8 mouse cellular contexts compared by ENCODE assay signal in the genomic region with DNA sequence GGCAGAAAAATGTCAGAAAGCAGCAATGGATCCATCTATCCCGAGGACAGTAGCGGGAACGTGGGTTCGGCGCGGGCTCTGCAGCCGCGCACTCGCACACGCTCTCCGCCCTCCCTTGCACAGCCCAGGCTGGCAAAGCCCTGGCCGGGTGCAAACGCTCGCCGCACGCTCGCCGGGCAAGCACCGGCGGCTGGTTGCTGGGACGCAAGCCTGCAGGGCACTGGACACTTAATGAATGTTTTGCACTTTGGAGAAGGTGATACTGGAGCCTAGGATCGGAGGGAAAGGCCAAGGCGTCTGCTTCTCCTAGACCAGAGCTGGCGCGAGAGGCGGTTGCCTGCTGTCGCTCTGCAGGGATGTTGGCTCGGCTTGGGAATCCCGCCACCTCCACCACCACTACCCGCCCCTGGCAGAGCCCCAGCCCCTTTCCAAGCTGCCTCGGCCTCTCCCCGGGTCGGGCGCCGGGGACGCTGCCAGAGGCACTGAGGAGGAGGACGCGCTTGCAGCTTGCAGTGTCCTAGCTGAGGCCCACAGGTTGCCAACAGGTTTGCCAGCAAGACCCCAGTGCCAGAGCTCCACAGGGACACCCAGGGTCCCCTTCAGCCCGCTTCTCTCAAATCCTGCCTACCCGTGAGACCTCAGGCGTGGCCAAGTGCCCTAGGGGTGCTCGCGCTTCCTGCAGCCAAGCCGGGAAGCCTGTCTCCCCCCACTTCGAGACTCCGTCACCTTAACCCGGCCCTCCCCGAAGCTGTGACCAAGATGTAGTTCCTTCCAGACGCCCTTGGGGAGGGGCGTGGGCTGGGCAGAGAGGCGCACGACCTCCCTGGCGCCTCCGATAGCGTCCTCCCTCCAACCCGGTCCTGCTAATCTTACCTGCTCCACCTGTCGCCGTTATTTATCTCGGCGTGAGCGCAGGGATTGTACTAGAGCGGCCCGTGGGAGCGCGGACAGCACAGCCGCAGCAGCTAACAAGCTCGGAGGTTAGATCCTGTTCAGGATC.
DNase-seq lines count a peak whose midpoint lies in the region; ATAC-seq and TF ChIP-seq lines count a peak whose summit lies in the region.

No protein-coding gene starts in this region.

- H3K4me3 ChIP-seq in embryonic facial prominence, embryonic 12.5 days, result peak overlapping the region; percentile 58
- H3K4me3 ChIP-seq in heart, embryonic 12.5 days, result peak overlapping the region; percentile 71
- peak overlapping the region; percentile 56 for H3K4me3 ChIP-seq in lung, postnatal 0 days (ENCODE audit: low read depth, low read length)

- WGBS in embryonic facial prominence, embryonic 12.5 days, result under 1% methylated on average over 67 of the region's 67 CpGs
- WGBS in heart, embryonic 12.5 days, result under 1% methylated on average over 67 of the region's 67 CpGs
- WGBS in lung, postnatal 0 days, result 1% methylated on average over 61 of the region's 67 CpGs

- peaks cover 65% of the 10 kb centered on the region for H3K27me3 ChIP-seq in embryonic facial prominence, embryonic 12.5 days
- peaks cover 62% of the 10 kb centered on the region for H3K27me3 ChIP-seq in heart, embryonic 12.5 days (replicated peaks)
- H3K27me3 ChIP-seq in lung, postnatal 0 days (replicated peaks; ENCODE audit: insufficient read depth, low read length), result peaks cover 24% of the 10 kb centered on the region; the same call in 1 of the 2 replicates

- peak; percentile 45 to 63 for DNase-seq in frontal cortex, postnatal 10 days (ENCODE audit: low spot score in 2 of 2)
- peak; percentile 64 for DNase-seq in ZHBTc4 (ENCODE audit: low read depth, low spot score)
- peak; percentile 43 to 67 for DNase-seq in kidney, postnatal 4 days
- DNase-seq in lung, postnatal 0 days (ENCODE audit: low spot score), result peak; percentile 39
- DNase-seq in right cerebral cortex, postnatal 14 days, result peak; percentile 56

- H3K36me3 ChIP-seq in embryonic facial prominence, embryonic 12.5 days, result no peaks in the 10 kb centered on the region
- H3K36me3 ChIP-seq in heart, embryonic 12.5 days, result no peaks in the 10 kb centered on the region
- H3K36me3 ChIP-seq in lung, postnatal 0 days (ENCODE audit: insufficient read depth, low read length), result no peaks in the 10 kb centered on the region

- H3K9ac ChIP-seq in embryonic facial prominence, embryonic 12.5 days, result peak overlapping the region; percentile 71
- H3K9ac ChIP-seq in heart, embryonic 12.5 days, result peak overlapping the region; percentile 84
- H3K9ac ChIP-seq in lung, postnatal 0 days (replicated peaks; ENCODE audit: low read depth), result no peak overlapping the region

- no peak overlapping the region for H3K27ac ChIP-seq in embryonic facial prominence, embryonic 12.5 days
- no peak overlapping the region for H3K27ac ChIP-seq in heart, embryonic 12.5 days (ENCODE audit: poor library complexity, severe bottlenecking)
- H3K27ac ChIP-seq in lung, postnatal 0 days (ENCODE audit: low read length), result no peak overlapping the region

- H3K9me3 ChIP-seq in embryonic facial prominence, embryonic 12.5 days, result no peaks in the 10 kb centered on the region
- 0 out of 2 replicates have a peak, but pooled peaks cover 7% of the 10 kb centered on the region for H3K9me3 ChIP-seq in heart, embryonic 12.5 days (replicated peaks)
- no peaks in the 10 kb centered on the region for H3K9me3 ChIP-seq in lung, postnatal 0 days (ENCODE audit: low read length)

- TF ChIP-seq EP300 in lung, postnatal 0 days (IDR thresholded peaks at IDR 0.05), result no peak

- peak overlapping the region; percentile 99 for H3K4me2 ChIP-seq in embryonic facial prominence, embryonic 12.5 days (replicated peaks)
- H3K4me2 ChIP-seq in heart, embryonic 12.5 days, result peak overlapping the region; percentile 98
- peak overlapping the region; percentile 97 for H3K4me2 ChIP-seq in lung, postnatal 0 days (replicated peaks; ENCODE audit: low read depth, low read length)

- H3K4me1 ChIP-seq in embryonic facial prominence, embryonic 12.5 days, result peaks cover 26% of the 10 kb centered on the region
- peaks cover 29% of the 10 kb centered on the region for H3K4me1 ChIP-seq in heart, embryonic 12.5 days (replicated peaks)
- peaks cover 13% of the 10 kb centered on the region for H3K4me1 ChIP-seq in lung, postnatal 0 days (ENCODE audit: insufficient read depth, low read depth, low read length)

- ATAC-seq in frontal cortex, adult (ENCODE audit: low TSS enrichment), result no peak
- no peak for ATAC-seq in embryonic facial prominence, embryonic 12.5 days (ENCODE audit: insufficient number of reproducible peaks, insufficient read depth, low FRiP score, low TSS enrichment)
- ATAC-seq in heart, embryonic 12.5 days (ENCODE audit: insufficient number of reproducible peaks, low FRiP score), result 0 out of 2 replicates have a peak, but pooled peaks have one; percentile 27
- peak; percentile 20; the same call in 1 of the 2 replicates for ATAC-seq in lung, postnatal 0 days

- TF ChIP-seq CTCF in lung, postnatal 0 days (IDR thresholded peaks at IDR 0.05), result no peak

Comparison
In these comparisons a context has a peak if more than half of its experiments do, and no peak if none do; other contexts are left out.
1. ATAC-seq: peak in heart, embryonic 12.5 days (single experiment) and lung, postnatal 0 days (single experiment); none in frontal cortex, adult (single experiment) and embryonic facial prominence, embryonic 12.5 days (single experiment).
2. Peak in every context shown above with its lines, with median percentiles within 50 percentile points of each other: DNase-seq, H3K4me2 ChIP-seq and H3K4me3 ChIP-seq.